Mouse (Mus musculus): ENCODE measurements around the gene Crybg3. TPM values are rescaled to one million over a fixed set of nuclear protein-coding genes. Genes with fewer than 3 reads are reported as not detected.

Crybg3 gene
- total RNA-seq (2022), result 10 to 100 TPM; 24.3 to 38.5 (median 31.2) TPM

GRCm38 (mm10) chr16:59600311-59601251 lies at the start of gene Crybg3:
TSS of gene Crybg3 (minus strand) at chr16:59600979.
- DNase-seq (ENCODE audit: low spot score in 2 of 2), result peak; percentile 64 to 74

DNA sequence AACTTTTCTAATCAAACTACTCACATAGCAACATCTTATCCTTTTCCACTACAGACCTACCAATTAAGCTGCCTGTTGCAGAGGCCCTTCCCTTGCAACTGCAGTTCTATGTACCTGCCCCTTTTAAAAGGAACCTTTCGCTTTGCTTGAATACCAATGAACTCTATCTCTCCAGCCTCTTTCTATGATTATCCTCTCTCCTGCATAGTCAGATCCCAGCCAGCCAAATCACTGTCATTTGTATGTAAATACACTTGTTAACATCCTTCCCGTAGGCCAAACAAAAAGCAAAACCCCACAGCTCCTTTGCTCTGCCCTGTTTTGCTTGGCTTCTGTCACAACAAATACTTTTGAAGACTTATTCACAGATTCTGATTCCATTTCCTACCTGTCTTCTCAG lies 43.0 kb upstream of the Crybg3 start:
- DNase-seq (ENCODE audit: low spot score in 2 of 2), result no peak

- DNase-seq (ENCODE audit: low spot score in 2 of 2), result no peak
Measured at GRCm38 (mm10) chr16:59639985-59640384, 39.2 kb upstream of the Crybg3 start.

- DNase-seq (ENCODE audit: low spot score in 2 of 2), result peak; percentile 87 to 91
Measured at GRCm38 (mm10) chr16:59639102-59639691, 38.4 kb upstream of the Crybg3 start, which contains the start of gene Arl6. TSS of gene Arl6 (minus strand) at chr16:59639391.

DNA sequence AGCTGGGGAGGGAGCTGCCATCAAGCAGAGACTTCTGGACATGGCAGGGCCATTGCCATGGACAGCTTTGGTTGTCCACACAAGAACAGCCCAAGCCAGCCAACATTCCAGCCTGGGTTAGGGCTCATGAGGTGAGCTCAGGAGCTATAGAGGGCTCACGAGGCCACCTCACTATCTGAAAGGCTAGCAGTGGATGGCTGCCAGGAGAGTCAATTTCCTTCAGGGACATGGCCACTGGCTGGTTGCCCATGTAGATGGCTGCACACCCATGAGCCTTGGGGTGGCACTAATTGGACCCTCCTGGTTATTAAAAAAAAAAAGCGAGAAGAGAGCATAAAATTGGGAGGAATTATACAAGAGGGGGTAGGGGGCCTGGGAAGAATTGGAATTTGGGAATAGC lies 33.8 kb upstream of the Crybg3 start:
- DNase-seq (ENCODE audit: low spot score in 2 of 2), result no peak

GRCm38 (mm10) chr16:59621554-59621953 lies 20.8 kb upstream of the Crybg3 start:
- DNase-seq (ENCODE audit: low spot score in 2 of 2), result no peak

DNA sequence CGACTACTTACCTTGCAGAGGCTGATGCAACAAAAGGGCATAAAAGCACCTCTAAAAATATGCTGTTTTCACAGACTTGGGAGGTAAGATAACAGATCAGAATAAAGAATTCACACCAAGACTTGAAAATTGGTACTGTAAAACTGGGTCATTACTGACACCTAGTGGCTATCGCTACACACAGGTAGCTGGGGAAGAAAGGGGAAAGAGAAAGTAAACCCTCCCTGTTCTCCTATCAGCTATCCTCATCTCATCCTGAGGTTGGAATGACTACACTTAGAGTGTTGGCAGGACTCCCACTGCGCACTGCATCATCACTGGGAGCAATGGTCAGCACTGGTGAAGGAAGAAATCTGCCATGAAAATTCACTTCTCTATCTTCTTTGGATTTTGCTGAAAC lies 16.4 kb upstream of the Crybg3 start:
- peak in 1 of 2 experiments; percentile 18 for DNase-seq (ENCODE audit: low spot score in 2 of 2)

GRCm38 (mm10) chr16:59615675-59616074 lies 14.9 kb upstream of the Crybg3 start:
- DNase-seq (ENCODE audit: low spot score in 2 of 2), result no peak

GRCm38 (mm10) chr16:59610750-59611149 lies 10.0 kb upstream of the Crybg3 start:
- no peak for DNase-seq (ENCODE audit: low spot score in 2 of 2)

GRCm38 (mm10) chr16:59604078-59604781 lies 3.5 kb upstream of the Crybg3 start:
- DNase-seq (ENCODE audit: low spot score in 2 of 2), result no peak

- DNase-seq (ENCODE audit: low spot score in 2 of 2), result no peak
Measured at GRCm38 (mm10) chr16:59599411-59600265, 1.1 kb downstream of the Crybg3 start.

DNA sequence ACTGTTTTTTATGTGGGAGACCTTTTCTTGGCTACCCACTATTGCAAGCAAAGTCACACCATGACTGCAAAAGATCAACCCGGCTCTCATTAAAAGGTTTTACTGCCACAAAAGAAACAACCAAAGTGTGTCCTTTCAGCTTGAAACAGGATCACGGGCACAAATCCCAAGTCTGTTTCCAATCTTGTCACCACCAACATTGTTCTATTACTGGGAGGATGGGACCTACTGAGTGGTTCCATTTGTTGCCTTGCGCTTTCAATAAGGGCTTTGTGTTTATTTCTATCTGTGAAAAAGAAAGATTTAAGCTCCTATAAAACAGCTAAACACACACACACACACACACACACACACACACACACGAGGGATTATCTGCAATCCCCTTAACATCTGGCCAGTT lies 1.8 kb downstream of the Crybg3 start:
- DNase-seq (ENCODE audit: low spot score in 2 of 2), result no peak

DNA sequence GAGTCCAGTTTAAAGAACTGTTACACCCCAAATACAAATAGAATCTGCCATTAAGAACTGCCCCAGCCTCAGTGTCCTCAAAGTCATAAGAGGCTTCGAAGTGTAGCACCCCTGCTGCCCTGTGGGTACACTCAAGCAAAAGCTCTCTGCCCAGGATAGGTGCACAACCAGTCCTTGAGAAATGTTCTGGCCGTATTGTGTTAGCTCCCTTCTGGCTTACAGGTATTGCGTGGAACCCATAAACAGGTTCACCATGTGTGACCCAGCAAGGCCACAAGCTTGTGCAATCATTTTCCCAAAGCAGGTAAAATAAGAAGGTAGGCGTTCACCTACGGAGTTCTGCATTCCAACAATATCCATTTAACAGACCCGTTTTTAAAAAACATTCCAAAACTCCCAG lies 3.5 kb downstream of the Crybg3 start:
- no peak for DNase-seq (ENCODE audit: low spot score in 2 of 2)

DNA sequence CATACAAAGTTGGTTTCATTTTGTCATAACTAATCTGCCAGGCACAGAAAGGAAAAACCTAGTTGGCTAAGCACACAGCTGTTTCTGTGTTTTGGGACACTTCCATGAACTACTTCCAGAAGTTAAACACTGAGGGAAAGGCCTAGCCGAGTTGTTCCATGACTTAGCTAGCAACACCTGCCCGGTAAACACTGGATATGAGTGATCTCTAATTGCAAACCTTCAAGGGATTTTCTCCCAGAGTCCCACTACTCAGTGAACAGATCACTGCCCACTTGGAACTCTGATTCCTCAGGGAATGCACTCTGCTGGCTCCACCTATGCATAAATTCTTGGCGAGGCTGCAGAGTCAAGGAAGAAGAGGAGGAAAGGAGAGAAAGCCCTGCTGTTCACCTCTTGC lies 6.1 kb downstream of the Crybg3 start:
- DNase-seq (ENCODE audit: low spot score in 2 of 2), result no peak

- no peak for DNase-seq (ENCODE audit: low spot score in 2 of 2)
Measured at GRCm38 (mm10) chr16:59590790-59591189, 10.0 kb downstream of the Crybg3 start.

DNA sequence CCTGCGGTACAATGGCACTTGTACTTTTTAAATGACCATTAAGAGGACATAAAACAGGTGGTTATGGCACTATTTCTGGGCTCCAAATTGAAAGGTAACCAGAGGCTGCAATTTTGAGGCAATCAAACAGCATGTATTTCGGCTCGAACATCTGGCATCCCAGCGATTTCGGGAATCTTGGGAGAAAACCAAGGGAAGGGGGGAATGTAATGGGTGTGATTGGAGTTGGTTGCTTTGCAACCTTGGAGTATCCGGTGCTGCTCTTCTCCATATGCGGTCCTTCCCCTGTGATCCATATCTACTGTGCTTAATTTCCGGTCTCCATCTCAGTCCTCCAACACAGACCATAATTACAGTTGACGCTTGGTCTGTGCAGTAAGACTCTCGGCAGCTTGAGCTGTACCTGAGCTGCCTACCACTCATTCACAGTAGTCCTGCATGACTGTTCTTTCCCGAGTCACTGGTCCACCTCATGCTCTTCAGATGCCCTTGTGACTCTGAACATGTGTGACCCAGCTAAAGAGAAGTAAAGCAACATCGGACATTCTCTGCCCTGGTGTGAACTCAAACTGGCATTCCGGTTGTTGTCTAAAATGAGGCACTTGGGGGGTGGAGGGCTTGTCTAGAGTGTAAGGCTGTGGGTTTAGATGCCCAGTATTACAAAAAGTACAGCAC lies 12.3 kb downstream of the Crybg3 start:
- no peak for DNase-seq (ENCODE audit: low spot score in 2 of 2)

- no peak for DNase-seq (ENCODE audit: low spot score in 2 of 2)
Measured at GRCm38 (mm10) chr16:59587816-59588215, 13.0 kb downstream of the Crybg3 start.

DNA sequence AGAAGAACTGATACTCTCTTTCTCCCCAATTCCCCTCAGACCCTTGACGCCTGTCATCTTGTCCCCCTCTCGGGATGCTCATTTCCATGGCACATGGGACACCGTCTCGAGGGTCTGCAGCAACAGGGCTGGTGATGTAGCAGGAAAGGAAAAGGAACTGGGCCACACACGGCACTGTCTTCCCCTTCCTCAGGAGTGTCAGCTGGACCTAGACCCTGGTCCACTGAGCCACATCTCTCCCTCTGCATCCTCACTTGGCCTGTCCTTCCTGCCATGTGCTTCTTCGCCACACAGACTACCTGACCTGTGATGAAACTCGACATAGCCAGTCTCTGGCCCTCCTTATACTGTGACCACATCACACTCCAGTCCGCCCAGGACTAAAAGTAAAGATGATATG lies 13.9 kb downstream of the Crybg3 start:
- no peak for DNase-seq (ENCODE audit: low spot score in 2 of 2)

GRCm38 (mm10) chr16:59586276-59586675 lies 14.5 kb downstream of the Crybg3 start:
- no peak for DNase-seq (ENCODE audit: low spot score in 2 of 2)

DNA sequence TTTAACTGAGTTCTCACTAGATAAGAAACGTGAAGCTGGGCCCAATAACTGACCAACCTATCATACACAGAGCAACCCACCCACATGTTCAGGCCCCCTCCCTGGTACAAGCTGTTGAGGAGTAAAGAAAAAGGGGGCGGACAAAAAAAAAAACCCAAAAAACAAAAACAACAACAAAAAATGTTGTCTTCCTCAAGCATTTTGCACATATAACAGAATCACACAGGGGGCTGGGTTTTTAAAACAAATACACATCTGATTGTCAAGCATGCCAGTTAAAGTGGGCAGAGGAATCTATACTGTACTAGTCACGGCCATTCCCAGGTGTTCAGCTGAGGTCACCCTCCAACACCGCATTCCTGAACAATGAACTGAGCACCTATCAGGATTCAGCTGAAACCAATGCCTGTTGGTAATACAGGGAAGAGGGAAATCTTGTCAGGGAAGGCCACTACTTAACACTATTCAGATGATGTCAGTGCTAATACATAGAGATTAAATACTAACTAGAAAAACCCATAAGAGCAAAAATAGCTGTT lies 15.0 kb downstream of the Crybg3 start:
- no peak for DNase-seq (ENCODE audit: low spot score in 2 of 2)

Measured in gastrocnemius, adult 8-10 months (tissue).